Mouse (Mus musculus) CH12.LX (cell line): ENCODE data around the gene Zfand4. TPM values are rescaled to one million over a fixed set of nuclear protein-coding genes. Genes with fewer than 3 reads are reported as not detected.
"Not testable (repeated sequence)": the region's sequence is repeated elsewhere in the genome, so short reads cannot be mapped to it uniquely, and the experiment has no call there.

Source experiments
- DNase-seq: peaks from one replicate; pipeline ENCODE4 v3.0.0-alpha.2; 2013; ENCODE audit errors: extremely low read depth
- H3K27ac ChIP-seq: 2 replicates; pipeline ENCODE4 v1.5.1; 2012; ENCODE audit warnings: low read depth, mild to moderate bottlenecking, control low read depth, moderate library complexity; ENCODE audit not compliant: insufficient read depth
- H3K27me3 ChIP-seq: replicated peaks from 2 replicates; pipeline ENCODE3; 2012; ENCODE audit warnings: inconsistent platforms
- H3K36me3 ChIP-seq, 2 experiments: replicated peaks in 1 of 2; 2 replicates each; pipeline versions ENCODE3 to v1.6.1; 2012; ENCODE audit warnings: inconsistent platforms in 1 of 2, low read length in 1 of 2, mild to moderate bottlenecking in 1 of 2, mixed read lengths in 1 of 2, moderate library complexity in 1 of 2; ENCODE audit not compliant: control insufficient read depth in 1 of 2, insufficient read depth in 1 of 2
- H3K4me1 ChIP-seq, 2 experiments: 2 replicates each; pipeline ENCODE4 v1.6.1; 2012; ENCODE audit warnings: inconsistent platforms in 1 of 2, moderate library complexity in 1 of 2; ENCODE audit not compliant: insufficient read depth in 2 of 2, control insufficient read depth in 1 of 2
- H3K4me2 ChIP-seq: 2 replicates; pipeline ENCODE4 v1.6.1; 2012; ENCODE audit warnings: low read depth, mild to moderate bottlenecking, control low read depth; ENCODE audit not compliant: poor library complexity, insufficient read depth, severe bottlenecking
- H3K4me3 ChIP-seq, 3 experiments: fragments of 150-350 bp in 1 of 3; sonication (generic) in 1 of 3; replicated peaks in 1 of 3; 2 replicates each; pipeline versions ENCODE3 to v1.5.1; 2011 to 2012; ENCODE audit warnings: low read depth in 2 of 3, low read length in 2 of 3, mild to moderate bottlenecking in 2 of 3, moderate library complexity in 2 of 3, control low read depth in 1 of 3, improper control_type of control experiment in 1 of 3, inconsistent platforms in 1 of 3, mixed read lengths in 1 of 3; ENCODE audit not compliant: poor library complexity in 1 of 3
- H3K79me2 ChIP-seq: replicated peaks from 2 replicates; pipeline ENCODE4 v1.6.1; 2012; ENCODE audit warnings: mild to moderate bottlenecking, moderate library complexity; ENCODE audit not compliant: control insufficient read depth, poor library complexity, insufficient read depth, severe bottlenecking; ENCODE audit errors: extremely low read depth
- H3K9ac ChIP-seq: 2 replicates; pipeline ENCODE4 v1.6.1; 2012; ENCODE audit warnings: low read depth, mild to moderate bottlenecking, control low read depth, moderate library complexity; ENCODE audit not compliant: insufficient read depth
- H3K9me3 ChIP-seq: replicated peaks from 2 replicates; pipeline ENCODE3; 2012; ENCODE audit warnings: low read length, inconsistent platforms, mixed read lengths
- BHLHE40 ChIP-seq: IDR thresholded peaks from 2 replicates; pipeline ENCODE4 v1.6.1; 2011; ENCODE audit warnings: mild to moderate bottlenecking, low read depth, low read length, improper control_type of control experiment
- CHD2 ChIP-seq: IDR thresholded peaks from 2 replicates; pipeline ENCODE4 v1.6.1; 2011; ENCODE audit warnings: low read length, improper control_type of control experiment
- CTCF ChIP-seq, 2 experiments: IDR thresholded peaks in 1 of 2; conservative IDR thresholded peaks in 1 of 2; 2 replicates each; pipeline ENCODE4 v1.5.1; 2011 to 2012; ENCODE audit warnings: low read depth in 2 of 2, low read length in 2 of 2, improper control_type of control experiment in 1 of 2, inconsistent platforms in 1 of 2, mild to moderate bottlenecking in 1 of 2, moderate library complexity in 1 of 2
- E2F4 ChIP-seq: IDR thresholded peaks from 2 replicates; pipeline ENCODE4 v1.6.1; 2011; ENCODE audit warnings: low read depth, low read length, improper control_type of control experiment; ENCODE audit not compliant: insufficient replicate concordance
- ELF1 ChIP-seq: IDR thresholded peaks from 2 replicates; pipeline ENCODE4 v1.6.1; 2014; ENCODE audit warnings: low read depth, mild to moderate bottlenecking, inconsistent platforms, low read length, improper control_type of control experiment
- IRF4 ChIP-seq: IDR thresholded peaks from 2 replicates; pipeline ENCODE4 v1.6.1; 2014; ENCODE audit warnings: low read depth, mild to moderate bottlenecking, inconsistent platforms, low read length, improper control_type of control experiment
- JUN ChIP-seq: IDR thresholded peaks from 2 replicates; pipeline ENCODE4 v1.6.1; 2011; ENCODE audit warnings: low read depth, mild to moderate bottlenecking, low read length, improper control_type of control experiment, moderate library complexity; ENCODE audit not compliant: insufficient read depth
- JUND ChIP-seq: conservative IDR thresholded peaks from 2 replicates; pipeline ENCODE4 v1.6.1; 2011; ENCODE audit warnings: low read depth, low read length, improper control_type of control experiment
- MAX ChIP-seq: IDR thresholded peaks from 2 replicates; pipeline ENCODE4 v1.6.1; 2011; ENCODE audit warnings: low read length, improper control_type of control experiment
- MXI1 ChIP-seq: IDR thresholded peaks from 2 replicates; pipeline ENCODE4 v1.6.1; 2011; ENCODE audit warnings: mild to moderate bottlenecking, low read depth, low read length, improper control_type of control experiment
- NRF1 ChIP-seq: IDR thresholded peaks from 2 replicates; pipeline ENCODE4 v1.6.1; 2014; ENCODE audit warnings: low read depth, mild to moderate bottlenecking, inconsistent platforms, low read length, improper control_type of control experiment, moderate library complexity
- POLR2A ChIP-seq: IDR thresholded peaks from 2 replicates; pipeline ENCODE4 v1.6.1; 2011; ENCODE audit warnings: low read depth, mild to moderate bottlenecking, improper control_type of control experiment, low read length
- RAD21 ChIP-seq: IDR thresholded peaks from 2 replicates; pipeline ENCODE4 v1.6.1; 2011; ENCODE audit warnings: low read depth, mild to moderate bottlenecking, low read length, improper control_type of control experiment, moderate library complexity
- SMC3 ChIP-seq: IDR thresholded peaks from 2 replicates; pipeline ENCODE4 v1.6.1; 2011; ENCODE audit warnings: low read depth, low read length, improper control_type of control experiment
- USF2 ChIP-seq: conservative IDR thresholded peaks from 2 replicates; pipeline ENCODE4 v1.6.1; 2011; ENCODE audit warnings: low read depth, low read length, improper control_type of control experiment
- ZKSCAN1 ChIP-seq: IDR thresholded peaks from 2 replicates; pipeline ENCODE4 v1.6.1; 2012; ENCODE audit warnings: low read depth, inconsistent platforms, low read length, improper control_type of control experiment, borderline replicate concordance
- ZNF384 ChIP-seq: IDR thresholded peaks from 2 replicates; pipeline ENCODE4 v1.6.1; 2012; ENCODE audit warnings: low read depth, low read length, improper control_type of control experiment, inconsistent platforms
- dilution Hi-C: fragments of 300-500 bp; cut with MboI; formaldehyde crosslinking; loops from 2 replicates; pipeline ENCODE4 v1.14.3; 2020; ENCODE audit warnings: low sequenced_read_pairs; ENCODE audit not compliant: extremely low pct_unique_long_range_greater_than_20kb, extremely low pct_ligation_motif_present
- in situ Hi-C: fragments of 300-500 bp; cut with MboI; formaldehyde crosslinking; loops from 3 replicates; pipeline ENCODE4 v1.14.3; 2019; ENCODE audit warnings: low sequenced_read_pairs, low pct_ligation_motif_present, low pct_unique_long_range_greater_than_20kb, mixed read lengths
- polyA plus RNA-seq: library from polyadenylated mRNA; unstranded; fragments of >175 nt; gene quantifications from 2 replicates; pipeline ENCODE4 v1.2.1, GENCODE M21; 2012; ENCODE audit warnings: low read depth; ENCODE audit not compliant: insufficient read length
- total RNA-seq, 2 experiments: library from RNA; depleted of rRNA; stranded (reverse); fragments of 300-350 nt in 1 of 2; fragments of >200 nt in 1 of 2; gene quantifications; 2 replicates each; pipeline ENCODE4 v1.2.3; 2012 to 2014

Zfand4 gene
- total and polyA plus RNA-seq, 3 experiments: 2.2 to 3.8 (median 3.1) TPM

GRCm38 (mm10) chr6:116228785-116229525 is 35.1 kb upstream of the Zfand4 start:
- H3K4me1 ChIP-seq: peaks cover 0 to 9% of the 10 kb centered on the region in 2 experiments; a peak in 1 of 4 replicates
- no peaks in the 10 kb centered on the region for H3K79me2 ChIP-seq
- in situ Hi-C loops (no loop called here), dilution Hi-C loops (no loop called here)
- no peak overlapping the region for H3K9ac ChIP-seq
- TF ChIP-seq SMC3: peak; percentile 51
- no peak for TF ChIP-seq CHD2
- peak; percentile 29; the same call in 1 of the 2 replicates for TF ChIP-seq NRF1
- 0 out of 2 replicates have a peak, but pooled peaks have one; percentile 9 for TF ChIP-seq BHLHE40
- peak; percentile 45 for TF ChIP-seq RAD21
- 0 out of 2 replicates have a peak, but pooled peaks have one; percentile 16 for TF ChIP-seq IRF4
- no peak for TF ChIP-seq JUN
- TF ChIP-seq CTCF (conservative IDR thresholded peaks at IDR 0.05 in 1 of 2, IDR thresholded peaks at IDR 0.05 in 1 of 2; ENCODE audit: low read depth in 2 of 2, low read length in 2 of 2): peak; percentile 77 to 94
- no peak overlapping the region for H3K4me3 ChIP-seq
- no peak overlapping the region for H3K4me2 ChIP-seq
- no peaks in the 10 kb centered on the region for H3K27me3 ChIP-seq
- H3K9me3 ChIP-seq: no peaks in the 10 kb centered on the region
- peak; percentile 63 for DNase-seq
- H3K36me3 ChIP-seq: peaks cover 48 to 85% of the 10 kb centered on the region in 2 experiments
- no peak overlapping the region for H3K27ac ChIP-seq

GRCm38 (mm10) chr6:116234821-116235220 is 29.2 kb upstream of the Zfand4 start:
- H3K4me3 ChIP-seq, H3K27ac ChIP-seq, dilution Hi-C loops, DNase-seq, H3K4me2 ChIP-seq, H3K9me3 ChIP-seq, H3K79me2 ChIP-seq, H3K27me3 ChIP-seq, H3K9ac ChIP-seq, in situ Hi-C loops: not testable (repeated sequence)
- peaks cover 0 to 20% of the 10 kb centered on the region in 2 experiments; a peak in 2 of 4 replicates for H3K4me1 ChIP-seq
- H3K36me3 ChIP-seq: peaks cover 47 to 65% of the 10 kb centered on the region in 2 experiments

DNA sequence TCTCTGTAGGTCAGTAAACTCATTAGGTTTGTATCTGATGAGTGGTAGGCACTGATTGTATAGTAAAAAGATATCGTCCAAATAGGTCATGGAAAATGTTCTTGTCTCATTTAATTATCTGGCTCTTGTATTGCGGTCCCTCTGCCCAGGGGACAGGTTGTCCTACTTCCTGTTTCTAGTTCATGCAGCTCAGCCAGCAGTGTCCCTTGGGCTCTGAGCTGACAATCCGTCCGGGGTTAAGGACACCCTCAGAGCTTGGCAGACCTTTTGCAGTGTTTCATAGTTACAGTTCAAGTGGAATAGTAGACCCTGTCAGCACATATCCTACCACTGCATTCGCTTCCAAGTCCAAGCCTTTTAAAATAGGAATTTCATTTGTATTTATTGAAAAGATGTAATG is 28.7 kb upstream of the Zfand4 start:
- TF ChIP-seq JUN: no peak
- no peak for TF ChIP-seq ELF1
- no peak for TF ChIP-seq E2F4
- no peak for TF ChIP-seq JUND
- no peak for TF ChIP-seq RAD21
- no peak for TF ChIP-seq MXI1
- no peak for TF ChIP-seq CTCF (conservative IDR thresholded peaks at IDR 0.05 in 1 of 2, IDR thresholded peaks at IDR 0.05 in 1 of 2; ENCODE audit: low read depth in 2 of 2, low read length in 2 of 2)
- TF ChIP-seq ZKSCAN1: no peak
- TF ChIP-seq MAX: no peak
- no peak for TF ChIP-seq USF2
- no peak for TF ChIP-seq ZNF384
- TF ChIP-seq POLR2A: no peak
- TF ChIP-seq BHLHE40: no peak
- TF ChIP-seq CHD2: no peak
- TF ChIP-seq, all 38 proteins: peak for 0
- Histone ChIP-seq H3K27me3 (no peaks in the 10 kb centered on the region), H3K4me1 (peaks cover 2 to 25% of the 10 kb centered on the region in 2 experiments), H3K4me2 (no peak overlapping the region), H3K79me2 (no peaks in the 10 kb centered on the region), H3K27ac (no peak overlapping the region), H3K9ac (no peak overlapping the region), H3K9me3 (no peaks in the 10 kb centered on the region), H3K36me3 (peaks cover 49 to 65% of the 10 kb centered on the region in 2 experiments), H3K4me3 (no peak overlapping the region)
- dilution Hi-C loops (no loop called here), in situ Hi-C loops (no loop called here)
- peak; percentile 31 for DNase-seq
